Mouse (Mus musculus): ENCODE measurements around the gene Acvrl1. TPM values are rescaled to one million over a fixed set of nuclear protein-coding genes. Genes with fewer than 3 reads are reported as not detected.

Acvrl1 gene
- 3.3 and 4.4 TPM in 2 replicates for polyA plus RNA-seq (2014; fragmentation: Nextera tagmentation; extraction: Ambion mirVana)

GRCm38 (mm10) chr15:101128181-101129089, at the start of gene Acvrl1:
TSS of gene Acvrl1 (plus strand) at chr15:101128522.
- no peaks in the 10 kb centered on the region for H3K36me3 ChIP-seq (ENCODE audit: control insufficient read depth, insufficient read depth, low read length)
- H3K4me2 ChIP-seq (ENCODE audit: low read length): peak within 1 kb of the TSS; percentile 45
- peaks cover 31% of the 10 kb centered on the region for H3K27me3 ChIP-seq (ENCODE audit: control insufficient read depth, insufficient read depth, low read length)
- 4% methylated on average over 46 of the region's 46 CpGs for WGBS
- H3K4me1 ChIP-seq (ENCODE audit: control insufficient read depth, insufficient read depth, low read length): peaks cover 12% of the 10 kb centered on the region
- H3K9ac ChIP-seq (replicated peaks; ENCODE audit: low read length): peak within 1 kb of the TSS; percentile 31; the same call in 1 of the 2 replicates
- peak within 1 kb of the TSS; percentile 24; the same call in 1 of the 2 replicates for H3K4me3 ChIP-seq (replicated peaks; ENCODE audit: low read depth, low read length)
- no peak within 1 kb of the TSS for H3K27ac ChIP-seq (replicated peaks; ENCODE audit: low read depth, low read length)
- H3K9me3 ChIP-seq (ENCODE audit: control insufficient read depth, low read length): no peaks in the 10 kb centered on the region
- DNase-seq (no peak), ATAC-seq (ENCODE audit: low FRiP score, low TSS enrichment) (no peak)

- Histone ChIP-seq H3K4me3 (replicated peaks; ENCODE audit: low read depth, low read length) (peak overlapping the region; percentile 58), H3K9ac (replicated peaks; ENCODE audit: low read length) (peak overlapping the region; percentile 76), H3K27me3 (ENCODE audit: control insufficient read depth, insufficient read depth, low read length) (no peaks in the 10 kb centered on the region), H3K36me3 (ENCODE audit: control insufficient read depth, insufficient read depth, low read length) (no peaks in the 10 kb centered on the region), H3K27ac (replicated peaks; ENCODE audit: low read depth, low read length) (peak overlapping the region; percentile 73; the same call in 1 of the 2 replicates), H3K9me3 (ENCODE audit: control insufficient read depth, low read length) (no peaks in the 10 kb centered on the region), H3K4me1 (ENCODE audit: control insufficient read depth, insufficient read depth, low read length) (peaks cover 23% of the 10 kb centered on the region), H3K4me2 (ENCODE audit: low read length) (peak overlapping the region; percentile 89)
- peak; percentile 46 for ATAC-seq (ENCODE audit: low FRiP score, low TSS enrichment)
- peak; percentile 65 for DNase-seq
- WGBS: 2% methylated on average over 30 of the region's 30 CpGs
These were observed 49.6 kb upstream of the Acvrl1 start for GRCm38 (mm10) chr15:101078731-101079156.

GRCm38 (mm10) chr15:101080031-101080520, 48.2 kb upstream of the Acvrl1 start:
- 78% methylated on average over 9 of the region's 9 CpGs for WGBS
- no peaks in the 10 kb centered on the region for H3K36me3 ChIP-seq (ENCODE audit: control insufficient read depth, insufficient read depth, low read length)
- peaks cover 23% of the 10 kb centered on the region for H3K4me1 ChIP-seq (ENCODE audit: control insufficient read depth, insufficient read depth, low read length)
- DNase-seq (no peak), ATAC-seq (ENCODE audit: low FRiP score, low TSS enrichment) (no peak)
- H3K4me3 ChIP-seq (replicated peaks; ENCODE audit: low read depth, low read length): no peak overlapping the region
- H3K27ac ChIP-seq (replicated peaks; ENCODE audit: low read depth, low read length): no peak overlapping the region
- H3K9me3 ChIP-seq (ENCODE audit: control insufficient read depth, low read length): no peaks in the 10 kb centered on the region
- H3K27me3 ChIP-seq (ENCODE audit: control insufficient read depth, insufficient read depth, low read length): no peaks in the 10 kb centered on the region
- H3K4me2 ChIP-seq (ENCODE audit: low read length): no peak overlapping the region
- no peak overlapping the region for H3K9ac ChIP-seq (replicated peaks; ENCODE audit: low read length)

GRCm38 (mm10) chr15:101081035-101081548, 47.2 kb upstream of the Acvrl1 start:
- no peak overlapping the region for H3K9ac ChIP-seq (replicated peaks; ENCODE audit: low read length)
- H3K4me2 ChIP-seq (ENCODE audit: low read length): no peak overlapping the region
- H3K9me3 ChIP-seq (ENCODE audit: control insufficient read depth, low read length): no peaks in the 10 kb centered on the region
- no peak for DNase-seq
- no peak for ATAC-seq (ENCODE audit: low FRiP score, low TSS enrichment)
- H3K27ac ChIP-seq (replicated peaks; ENCODE audit: low read depth, low read length): no peak overlapping the region
- H3K36me3 ChIP-seq (ENCODE audit: control insufficient read depth, insufficient read depth, low read length): no peaks in the 10 kb centered on the region
- no peaks in the 10 kb centered on the region for H3K27me3 ChIP-seq (ENCODE audit: control insufficient read depth, insufficient read depth, low read length)
- 83% methylated on average over 7 of the region's 7 CpGs for WGBS
- H3K4me3 ChIP-seq (replicated peaks; ENCODE audit: low read depth, low read length): no peak overlapping the region
- peaks cover 14% of the 10 kb centered on the region for H3K4me1 ChIP-seq (ENCODE audit: control insufficient read depth, insufficient read depth, low read length)

- Histone ChIP-seq H3K9ac (replicated peaks; ENCODE audit: low read length) (no peak overlapping the region), H3K36me3 (ENCODE audit: control insufficient read depth, insufficient read depth, low read length) (no peaks in the 10 kb centered on the region), H3K9me3 (ENCODE audit: control insufficient read depth, low read length) (no peaks in the 10 kb centered on the region), H3K4me3 (replicated peaks; ENCODE audit: low read depth, low read length) (no peak overlapping the region), H3K4me2 (ENCODE audit: low read length) (no peak overlapping the region), H3K27ac (replicated peaks; ENCODE audit: low read depth, low read length) (no peak overlapping the region), H3K27me3 (ENCODE audit: control insufficient read depth, insufficient read depth, low read length) (no peaks in the 10 kb centered on the region), H3K4me1 (ENCODE audit: control insufficient read depth, insufficient read depth, low read length) (peaks cover 4% of the 10 kb centered on the region; the same call in 1 of the 2 replicates)
- WGBS: 65% methylated on average over 4 of the region's 4 CpGs
- ATAC-seq (ENCODE audit: low FRiP score, low TSS enrichment) (no peak), DNase-seq (no peak)
These were observed 46.1 kb upstream of the Acvrl1 start for GRCm38 (mm10) chr15:101082236-101082635.

- ATAC-seq (ENCODE audit: low FRiP score, low TSS enrichment) (no peak), DNase-seq (no peak)
- no peak overlapping the region for H3K4me3 ChIP-seq (replicated peaks; ENCODE audit: low read depth, low read length)
- no peak overlapping the region for H3K27ac ChIP-seq (replicated peaks; ENCODE audit: low read depth, low read length)
- H3K9ac ChIP-seq (replicated peaks; ENCODE audit: low read length): no peak overlapping the region
- no peak overlapping the region for H3K4me2 ChIP-seq (ENCODE audit: low read length)
- no peaks in the 10 kb centered on the region for H3K27me3 ChIP-seq (ENCODE audit: control insufficient read depth, insufficient read depth, low read length)
- 90% methylated on average over 10 of the region's 10 CpGs for WGBS
- no peaks in the 10 kb centered on the region for H3K9me3 ChIP-seq (ENCODE audit: control insufficient read depth, low read length)
- peaks cover 6% of the 10 kb centered on the region; the same call in 1 of the 2 replicates for H3K4me1 ChIP-seq (ENCODE audit: control insufficient read depth, insufficient read depth, low read length)
- H3K36me3 ChIP-seq (ENCODE audit: control insufficient read depth, insufficient read depth, low read length): no peaks in the 10 kb centered on the region
These were observed 43.8 kb upstream of the Acvrl1 start for GRCm38 (mm10) chr15:101084499-101084898.

- DNase-seq: no peak
- WGBS: 71% methylated on average over 9 of the region's 9 CpGs
- H3K9ac ChIP-seq (replicated peaks; ENCODE audit: low read length): no peak overlapping the region
These were observed 41.9 kb upstream of the Acvrl1 start for GRCm38 (mm10) chr15:101086451-101086850.

GRCm38 (mm10) chr15:101086956-101087355, 41.4 kb upstream of the Acvrl1 start:
- Histone ChIP-seq H3K27me3 (ENCODE audit: control insufficient read depth, insufficient read depth, low read length) (no peaks in the 10 kb centered on the region), H3K36me3 (ENCODE audit: control insufficient read depth, insufficient read depth, low read length) (no peaks in the 10 kb centered on the region), H3K4me1 (ENCODE audit: control insufficient read depth, insufficient read depth, low read length) (peaks cover 6% of the 10 kb centered on the region; the same call in 1 of the 2 replicates), H3K4me3 (replicated peaks; ENCODE audit: low read depth, low read length) (no peak overlapping the region), H3K9me3 (ENCODE audit: control insufficient read depth, low read length) (no peaks in the 10 kb centered on the region), H3K27ac (replicated peaks; ENCODE audit: low read depth, low read length) (no peak overlapping the region), H3K4me2 (ENCODE audit: low read length) (no peak overlapping the region), H3K9ac (replicated peaks; ENCODE audit: low read length) (no peak overlapping the region)
- no peak for ATAC-seq (ENCODE audit: low FRiP score, low TSS enrichment)
- 76% methylated on average over 3 of the region's 3 CpGs for WGBS
- no peak for DNase-seq

More at GRCm38 (mm10) chr15:101086451-101086850, 41.9 kb upstream of the Acvrl1 start:
- Histone ChIP-seq H3K27ac (replicated peaks; ENCODE audit: low read depth, low read length) (no peak overlapping the region), H3K27me3 (ENCODE audit: control insufficient read depth, insufficient read depth, low read length) (no peaks in the 10 kb centered on the region), H3K9me3 (ENCODE audit: control insufficient read depth, low read length) (no peaks in the 10 kb centered on the region), H3K4me1 (ENCODE audit: control insufficient read depth, insufficient read depth, low read length) (peaks cover 6% of the 10 kb centered on the region; the same call in 1 of the 2 replicates), H3K4me2 (ENCODE audit: low read length) (no peak overlapping the region), H3K36me3 (ENCODE audit: control insufficient read depth, insufficient read depth, low read length) (no peaks in the 10 kb centered on the region), H3K4me3 (replicated peaks; ENCODE audit: low read depth, low read length) (no peak overlapping the region)
- ATAC-seq (ENCODE audit: low FRiP score, low TSS enrichment): no peak
